Mouse (Mus musculus): ENCODE measurements around the gene Psap. TPM values are rescaled to one million over a fixed set of nuclear protein-coding genes. Genes with fewer than 3 reads are reported as not detected.
"Not testable (repeated sequence)": the region's sequence is repeated elsewhere in the genome, so short reads cannot be mapped to it uniquely, and the experiment has no call there.

Psap gene
- total RNA-seq (2022), result 1,000 to 10,000 TPM; 1,117 to 1,520 (median 1,260) TPM

GRCm38 (mm10) chr10:60277207-60278005 lies at the start of gene Psap:
Gene Psap, plus strand, starts transcription at chr10:60277627.
- peak; percentile 91 for DNase-seq

GRCm38 (mm10) chr10:60227666-60228065 lies 49.8 kb upstream of the Psap start:
- no peak for DNase-seq

- DNase-seq, result no peak
Measured at GRCm38 (mm10) chr10:60229113-60229512, 48.3 kb upstream of the Psap start.

GRCm38 (mm10) chr10:60230321-60231088 lies 46.9 kb upstream of the Psap start:
- DNase-seq, result no peak

DNA sequence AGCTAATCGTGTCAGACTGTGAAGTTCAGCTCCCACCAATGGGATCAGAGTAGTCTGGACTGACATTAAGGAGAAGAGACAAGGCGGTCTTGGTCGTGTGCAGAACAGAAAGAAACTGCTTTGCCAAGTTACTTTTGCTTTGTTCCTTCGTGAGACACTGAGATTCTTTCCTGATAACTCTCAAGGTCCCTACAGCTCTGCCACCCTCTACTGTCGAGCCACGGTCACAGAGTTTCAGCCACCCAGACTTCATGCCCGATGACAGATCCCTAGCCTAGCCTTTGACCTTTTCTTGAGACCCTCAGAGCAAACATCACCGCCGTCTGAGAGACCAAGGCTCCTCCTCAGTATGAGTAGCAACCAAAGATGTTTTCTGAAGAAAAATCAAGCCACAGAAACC lies 43.4 kb upstream of the Psap start:
- DNase-seq, result no peak

DNA sequence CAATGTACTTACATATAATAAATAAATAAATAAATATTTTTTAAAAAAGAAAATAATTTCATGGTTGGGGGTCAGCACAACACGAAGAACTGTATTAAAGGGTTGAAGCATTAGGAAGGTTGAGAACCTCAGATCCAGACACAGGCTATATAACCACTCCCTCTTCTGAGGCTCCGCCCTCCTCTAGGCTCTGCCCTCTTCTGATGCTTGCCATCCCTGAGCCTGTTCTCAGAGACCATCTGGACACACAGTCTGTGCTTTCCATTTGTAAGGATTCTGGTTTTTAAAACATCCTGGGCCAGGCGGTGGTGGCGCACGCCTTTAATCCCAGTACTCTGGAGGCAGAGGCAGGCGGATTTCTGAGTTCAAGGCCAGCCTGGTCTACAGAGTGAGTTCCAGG lies 41.6 kb upstream of the Psap start:
- not testable (repeated sequence) for DNase-seq

GRCm38 (mm10) chr10:60237475-60238154 lies 39.8 kb upstream of the Psap start:
- DNase-seq, result no peak

DNA sequence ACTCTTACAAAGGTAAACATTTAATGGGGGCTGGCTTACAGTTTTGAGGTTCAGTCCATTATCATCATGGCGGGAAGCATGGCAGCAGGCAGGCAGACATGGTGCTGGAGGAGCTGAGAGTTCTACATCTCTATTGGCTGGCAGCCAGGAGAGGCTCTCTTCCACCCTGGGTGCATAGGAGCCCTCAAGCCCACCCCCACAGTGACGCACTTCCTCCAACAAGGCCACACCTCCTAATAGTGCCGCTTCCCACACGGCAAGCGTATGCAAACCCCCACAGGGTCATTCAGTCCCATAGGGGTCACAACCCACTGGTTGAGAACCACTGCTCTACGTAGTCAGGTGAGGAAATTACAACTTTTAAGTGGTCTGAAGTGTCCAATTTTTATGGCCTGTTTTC lies 37.0 kb upstream of the Psap start:
- no peak for DNase-seq

GRCm38 (mm10) chr10:60243941-60244340 lies 33.5 kb upstream of the Psap start:
- no peak for DNase-seq

DNA sequence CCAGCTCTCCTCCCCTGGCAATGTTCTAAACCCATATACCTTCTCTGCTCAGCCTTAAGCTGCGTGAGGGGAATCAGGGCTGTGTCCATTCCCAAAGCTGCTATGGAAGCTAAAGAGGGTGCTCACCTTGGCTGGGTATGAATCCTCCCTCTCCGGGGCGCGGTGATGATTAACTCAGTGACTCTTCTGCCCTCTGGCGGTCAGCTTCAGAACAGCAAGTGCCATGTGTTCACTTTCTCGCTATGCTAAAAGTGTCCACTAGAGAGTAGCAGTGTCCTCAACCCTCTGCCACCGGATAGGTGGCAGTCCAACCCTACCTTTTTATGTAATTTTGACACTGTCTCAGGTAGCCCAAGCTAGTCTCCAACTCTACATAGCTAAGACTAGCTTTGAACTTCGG lies 32.4 kb upstream of the Psap start:
- DNase-seq, result peak; percentile 78

- no peak for DNase-seq
Measured at GRCm38 (mm10) chr10:60245635-60246034, 31.8 kb upstream of the Psap start.

DNA sequence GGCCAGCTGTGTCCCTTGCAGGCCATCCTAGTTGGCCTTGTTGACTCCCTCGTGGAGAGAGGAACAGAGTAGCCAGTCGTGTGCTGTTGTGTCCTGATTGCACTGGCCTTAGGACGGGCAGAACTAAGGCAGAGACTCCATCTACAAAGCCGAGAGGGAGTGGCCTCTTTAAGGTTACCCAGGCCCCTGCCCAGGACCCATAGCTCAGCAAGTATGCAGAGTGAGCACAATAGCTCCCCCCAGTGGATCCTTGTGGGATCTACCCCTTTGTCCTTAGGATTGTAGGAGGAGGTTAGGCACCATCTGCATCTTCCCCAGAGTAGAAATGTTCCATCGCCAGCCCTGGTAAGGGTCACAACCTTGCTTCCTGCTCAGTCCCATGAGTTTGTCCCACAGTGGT lies 30.9 kb upstream of the Psap start:
- peak; percentile 45 for DNase-seq

DNA sequence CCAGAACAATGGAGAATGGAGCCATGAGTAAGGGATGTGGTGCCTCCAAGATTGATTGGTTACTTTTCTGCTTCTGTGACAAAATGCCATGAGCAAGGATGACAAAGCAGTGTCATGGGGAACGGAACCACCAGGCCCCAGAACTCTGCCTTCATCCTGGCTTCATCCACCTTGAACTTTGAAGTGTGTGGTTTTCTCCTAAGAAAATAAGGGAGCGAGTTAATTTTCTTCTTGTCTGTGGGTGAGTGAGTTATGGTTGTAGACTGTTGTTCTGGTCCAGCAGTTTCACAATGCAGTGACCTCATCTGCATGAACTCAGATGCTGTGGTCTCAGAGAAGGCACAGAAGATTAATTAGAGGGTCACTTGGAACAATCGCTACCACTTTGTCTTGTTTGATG lies 29.1 kb upstream of the Psap start:
- not testable (repeated sequence) for DNase-seq

DNA sequence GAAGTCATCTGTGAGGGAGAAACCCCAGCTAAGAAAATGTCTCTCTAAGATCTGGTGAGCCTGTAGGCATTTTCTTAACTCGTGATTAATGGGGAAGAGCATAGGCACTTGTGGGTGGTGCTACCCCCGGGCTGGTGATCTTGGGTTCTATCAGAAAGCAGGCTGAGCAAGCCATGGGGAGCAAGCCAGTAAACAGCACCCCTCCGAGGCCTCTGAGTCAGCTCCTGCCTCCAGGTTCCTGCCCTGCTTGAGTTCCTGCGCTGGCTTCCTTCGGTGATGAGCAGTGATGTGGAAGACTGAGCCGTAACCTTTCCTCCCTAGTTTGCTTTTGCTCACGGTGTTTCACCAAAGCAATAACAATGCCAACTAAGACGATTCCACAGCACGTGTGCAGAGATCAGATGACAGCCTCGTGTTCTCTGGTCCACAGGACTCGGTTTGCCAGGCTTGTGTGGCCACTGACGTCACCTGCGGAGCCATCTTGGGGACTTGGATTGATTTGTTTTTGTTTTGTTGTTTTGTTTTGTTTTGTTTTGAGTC lies 26.9 kb upstream of the Psap start:
- DNase-seq, result no peak

- no peak for DNase-seq
Measured at GRCm38 (mm10) chr10:60252187-60252586, 25.2 kb upstream of the Psap start.

DNA sequence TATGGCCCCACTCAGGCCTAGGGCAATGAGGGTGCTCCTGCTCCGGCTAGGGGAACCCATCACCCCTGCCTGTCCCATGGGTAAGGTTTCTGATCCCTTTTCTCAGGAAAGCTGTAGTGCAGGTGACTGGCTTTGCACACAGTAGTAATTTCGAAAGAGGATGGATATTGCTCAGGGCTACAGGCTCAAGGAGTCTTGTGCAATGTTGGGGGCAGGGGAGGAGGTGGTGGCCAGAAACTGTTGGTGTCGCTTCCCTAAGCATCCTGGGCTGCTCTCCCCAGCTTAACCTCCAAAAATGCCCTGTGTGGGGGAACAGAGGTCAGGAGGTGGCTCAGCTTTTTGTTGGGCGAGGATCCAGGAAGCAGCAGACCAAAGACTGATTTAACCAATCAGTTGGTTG lies 24.8 kb upstream of the Psap start:
- peak; percentile 43 for DNase-seq

DNA sequence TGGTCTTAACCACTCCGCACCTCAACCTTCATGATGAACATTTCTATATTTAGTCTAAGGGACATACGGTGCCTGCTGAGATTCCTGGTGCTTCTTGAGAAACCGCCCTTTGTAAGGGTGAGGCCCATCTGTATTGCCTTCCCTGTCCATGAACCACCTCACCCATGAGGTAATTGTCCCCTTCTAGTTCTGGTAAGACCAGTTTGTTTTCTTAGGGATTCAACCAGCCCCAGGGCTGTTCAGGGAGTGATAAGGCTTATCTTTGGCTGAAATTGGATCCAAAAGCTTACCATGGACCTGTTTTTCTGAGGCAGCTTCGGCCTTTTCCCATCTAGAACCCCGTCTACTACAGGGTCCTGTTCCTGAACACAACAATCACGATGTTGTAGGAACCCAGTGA lies 21.3 kb upstream of the Psap start:
- no peak for DNase-seq

GRCm38 (mm10) chr10:60257261-60257825 lies 20.1 kb upstream of the Psap start:
- no peak for DNase-seq

- DNase-seq, result no peak
Measured at GRCm38 (mm10) chr10:60260557-60261294, 16.7 kb upstream of the Psap start.

DNA sequence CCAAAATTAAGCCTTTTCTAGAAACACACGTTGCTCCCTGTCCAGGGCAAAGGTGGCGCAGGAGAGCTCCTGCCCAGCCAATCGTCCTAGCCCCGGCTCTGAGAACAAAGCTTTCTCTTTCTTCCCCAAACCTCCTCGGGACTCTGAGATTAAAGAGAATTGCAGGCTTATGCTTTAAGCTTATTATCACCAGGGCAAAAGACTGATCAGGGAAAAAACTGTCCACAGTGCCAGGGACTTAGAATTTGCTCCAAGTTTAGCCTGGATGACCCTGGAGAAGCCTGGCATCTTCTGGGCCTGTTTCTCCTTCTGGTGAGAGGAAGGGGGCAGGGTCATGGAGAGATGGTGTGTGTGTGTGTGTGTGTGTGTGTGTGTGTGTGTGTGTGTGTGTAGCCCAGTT lies 15.9 kb upstream of the Psap start:
- DNase-seq, result no peak

DNA sequence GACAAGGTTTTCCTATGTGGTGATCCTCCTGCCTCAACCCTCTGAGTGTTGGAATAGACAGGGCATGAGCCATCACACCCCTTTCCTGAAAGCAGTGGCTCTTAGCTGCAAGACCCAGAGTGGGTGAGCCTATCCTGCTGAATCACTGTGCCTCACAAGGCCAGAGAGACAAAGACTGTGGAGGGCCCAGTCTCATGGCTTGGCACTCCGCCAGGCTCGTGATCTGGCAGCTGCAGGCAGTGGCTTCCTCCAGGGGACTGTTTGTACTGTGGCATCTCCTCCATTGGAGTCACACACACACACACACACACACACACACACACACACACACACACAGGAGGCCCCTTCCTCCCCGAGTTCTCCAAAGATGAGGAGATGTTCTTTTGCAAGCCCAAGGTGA lies 15.0 kb upstream of the Psap start:
- DNase-seq, result peak; percentile 96

- no peak for DNase-seq
Measured at GRCm38 (mm10) chr10:60263351-60263750, 14.1 kb upstream of the Psap start.
